Mouse (Mus musculus): ENCODE results near the gene Vps8.

GRCm38 (mm10) chr16:21595539-21595938 lies 172.6 kb downstream of the Vps8 start:
- TF ChIP-seq CTCF (IDR thresholded peaks at IDR 0.05; ENCODE audit: control insufficient read depth, insufficient read depth, insufficient read length) (no peak), USF1 (IDR thresholded peaks at IDR 0.05; ENCODE audit: low read depth) (no peak), CEBPB (IDR thresholded peaks at IDR 0.05; ENCODE audit: low read depth) (no peak)

Measured in C2C12 (cell line).